Mouse (Mus musculus): ENCODE measurements at regions not wholly inside any gene's neighbourhood (a gene's known extent, or its start where the extent isn't known, plus 50 kb on each side); places are given as distances from the start of the nearest gene placed in this dataset.

- peak; percentile 43 for DNase-seq (ENCODE audit: extremely low read depth, low read depth)
Measured at GRCm38 (mm10) chr2:72800696-72801095, 179.6 kb downstream of the Sp3 start.

GRCm38 (mm10) chr2:72813282-72813974 is 166.8 kb downstream of the Sp3 start:
- peak; percentile 58 for DNase-seq (ENCODE audit: extremely low read depth, low read depth)

- DNase-seq (ENCODE audit: extremely low read depth, low read depth), result no peak
Measured at GRCm38 (mm10) chr2:72825251-72825650, 155.0 kb downstream of the Sp3 start.

GRCm38 (mm10) chr2:72829139-72829538 is 151.1 kb downstream of the Sp3 start:
- no peak for DNase-seq (ENCODE audit: extremely low read depth, low read depth)

- DNase-seq (ENCODE audit: extremely low read depth, low read depth), result no peak
Measured at GRCm38 (mm10) chr2:72832770-72833169, 147.5 kb downstream of the Sp3 start.

- DNase-seq (ENCODE audit: extremely low read depth, low read depth), result no peak
Measured at GRCm38 (mm10) chr2:72838085-72838727, 142.0 kb downstream of the Sp3 start.

- DNase-seq (ENCODE audit: extremely low read depth, low read depth), result no peak
Measured at GRCm38 (mm10) chr2:72839673-72840072, 140.6 kb downstream of the Sp3 start.

- DNase-seq (ENCODE audit: extremely low read depth, low read depth), result no peak
Measured at GRCm38 (mm10) chr2:72841367-72841766, 138.9 kb downstream of the Sp3 start.

- no peak for DNase-seq (ENCODE audit: extremely low read depth, low read depth)
Measured at GRCm38 (mm10) chr2:72843610-72844009, 136.6 kb downstream of the Sp3 start.

- DNase-seq (ENCODE audit: extremely low read depth, low read depth), result no peak
Measured at GRCm38 (mm10) chr2:72849441-72850192, 130.6 kb downstream of the Sp3 start.

GRCm38 (mm10) chr2:72852509-72852908 is 127.7 kb downstream of the Sp3 start:
- DNase-seq (ENCODE audit: extremely low read depth, low read depth), result no peak

- peak; percentile 4 for DNase-seq (ENCODE audit: extremely low read depth, low read depth)
Measured at GRCm38 (mm10) chr2:72855276-72855970, 124.8 kb downstream of the Sp3 start.

- DNase-seq (ENCODE audit: extremely low read depth, low read depth), result no peak
Measured at GRCm38 (mm10) chr2:72855971-72856755, 124.1 kb downstream of the Sp3 start.

- DNase-seq (ENCODE audit: extremely low read depth, low read depth), result no peak
Measured at GRCm38 (mm10) chr2:72857377-72857776, 122.9 kb downstream of the Sp3 start.

- no peak for DNase-seq (ENCODE audit: extremely low read depth, low read depth)
Measured at GRCm38 (mm10) chr2:72865462-72866365, 114.5 kb downstream of the Sp3 start.

- DNase-seq (ENCODE audit: extremely low read depth, low read depth), result no peak
Measured at GRCm38 (mm10) chr2:72866366-72866688, 113.9 kb downstream of the Sp3 start.

- DNase-seq (ENCODE audit: extremely low read depth, low read depth), result no peak
Measured at GRCm38 (mm10) chr2:72868173-72868572, 112.1 kb downstream of the Sp3 start.

- no peak for DNase-seq (ENCODE audit: extremely low read depth, low read depth)
Measured at GRCm38 (mm10) chr2:72871836-72872235, 108.4 kb downstream of the Sp3 start.

- DNase-seq (ENCODE audit: extremely low read depth, low read depth), result no peak
Measured at GRCm38 (mm10) chr2:72873948-72874347, 106.3 kb downstream of the Sp3 start.

- DNase-seq (ENCODE audit: extremely low read depth, low read depth), result no peak
Measured at GRCm38 (mm10) chr2:72874533-72874932, 105.7 kb downstream of the Sp3 start.
